15 mouse cellular contexts compared by ENCODE assay signal in genomic region chr2:79428022-79428421, GRCm38 (mm10). TPM values are rescaled to one million over a fixed set of nuclear protein-coding genes. Genes with fewer than 3 reads are reported as not detected.
DNase-seq lines count a peak whose midpoint lies in the region; ATAC-seq and TF ChIP-seq lines count a peak whose summit lies in the region.
"Had no signal": no experiment of that assay in that cellular context is flagged by ENCODE, and none has a peak within 500 bp of the region (broad histone marks: within the 10 kb centered on the region; RNA-seq: fewer than 3 reads in every experiment).

No protein-coding gene starts in this region.

- H3K36me3 ChIP-seq in heart, embryonic 10.5 days: no peaks in the 10 kb centered on the region
- H3K36me3 ChIP-seq in embryonic facial prominence, embryonic 11.5 days (replicated peaks; ENCODE audit: control insufficient read depth, insufficient read depth, low read depth, low read length): no peaks in the 10 kb centered on the region
- H3K36me3 ChIP-seq in limb, embryonic 12.5 days: no peaks in the 10 kb centered on the region
- H3K36me3 ChIP-seq in thymus, adult 2 months (ENCODE audit: control insufficient read depth, insufficient read depth, low read length): no peaks in the 10 kb centered on the region

- no peaks in the 10 kb centered on the region for H3K9me3 ChIP-seq in heart, embryonic 10.5 days
- no peaks in the 10 kb centered on the region for H3K9me3 ChIP-seq in embryonic facial prominence, embryonic 11.5 days (replicated peaks; ENCODE audit: control insufficient read depth, low read length)
- H3K9me3 ChIP-seq in limb, embryonic 12.5 days: peaks cover 4% of the 10 kb centered on the region; the same call in 1 of the 2 replicates

- H3K4me1 ChIP-seq in heart, embryonic 10.5 days: peaks cover 6% of the 10 kb centered on the region
- no peaks in the 10 kb centered on the region for H3K4me1 ChIP-seq in embryonic facial prominence, embryonic 11.5 days (ENCODE audit: control insufficient read depth, insufficient read depth, low read length)
- peaks cover 21% of the 10 kb centered on the region for H3K4me1 ChIP-seq in limb, embryonic 12.5 days (replicated peaks)
- H3K4me1 ChIP-seq in thymus, adult 2 months (replicated peaks; ENCODE audit: control insufficient read depth, insufficient read depth, low read length): no peaks in the 10 kb centered on the region

- no peak overlapping the region for H3K9ac ChIP-seq in embryonic facial prominence, embryonic 11.5 days (replicated peaks; ENCODE audit: low read length)
- H3K9ac ChIP-seq in limb, embryonic 12.5 days (replicated peaks): no peak overlapping the region

- H3K4me3 ChIP-seq in heart, embryonic 10.5 days: peak overlapping the region; percentile 71
- H3K4me3 ChIP-seq in layer of hippocampus, adult 2 months: peak overlapping the region; percentile 56
- H3K4me3 ChIP-seq in embryonic facial prominence, embryonic 11.5 days (ENCODE audit: low read depth, low read length): no peak overlapping the region
- peak overlapping the region; percentile 51; the same call in 1 of the 2 replicates for H3K4me3 ChIP-seq in limb, embryonic 12.5 days (replicated peaks)
- no peak overlapping the region for H3K4me3 ChIP-seq in thymus, adult 2 months (ENCODE audit: control insufficient read depth, insufficient read depth, low read length)

- H3K4me2 ChIP-seq in embryonic facial prominence, embryonic 11.5 days (ENCODE audit: low read depth, low read length): no peak overlapping the region
- H3K4me2 ChIP-seq in limb, embryonic 12.5 days: peak overlapping the region; percentile 94

- DNase-seq in heart, embryonic 10.5 days (ENCODE audit: low spot score): no peak
- no peak for DNase-seq in heart, postnatal 10 days
- DNase-seq in layer of hippocampus, adult 2 months (ENCODE audit: low spot score in 2 of 2): no peak
- DNase-seq in layer of hippocampus, postnatal 14 days (ENCODE audit: low spot score in 2 of 2): no peak
- peak; percentile 86 for DNase-seq in embryonic facial prominence, embryonic 11.5 days (ENCODE audit: low spot score)
- DNase-seq in natural killer cell, adult 2 months (ENCODE audit: low spot score in 2 of 2): no peak
- DNase-seq in thymus, adult 2 months: no peak
- DNase-seq: forebrain, postnatal 0 days; kidney, adult 11 months; spleen, adult 18-20 months had no signal

- no peak for TF ChIP-seq CTCF in layer of hippocampus, adult 2 months (conservative IDR thresholded peaks at IDR 0.05)
- no peak for TF ChIP-seq CTCF in thymus, adult 2 months (IDR thresholded peaks at IDR 0.05; ENCODE audit: borderline replicate concordance, control insufficient read depth, extremely low read depth, insufficient read depth, low read length, poor library complexity)

- intact Hi-C loops in heart, postnatal 10 days (cut with DNase I): no loop called here

- no peak overlapping the region for H3K27ac ChIP-seq in heart, embryonic 10.5 days
- no peak overlapping the region for H3K27ac ChIP-seq in layer of hippocampus, adult 2 months
- no peak overlapping the region for H3K27ac ChIP-seq in embryonic facial prominence, embryonic 11.5 days (replicated peaks; ENCODE audit: low read depth, low read length)
- no peak overlapping the region for H3K27ac ChIP-seq in limb, embryonic 12.5 days
- no peak overlapping the region for H3K27ac ChIP-seq in thymus, adult 2 months (ENCODE audit: control insufficient read depth, insufficient read depth, low read length)

- ATAC-seq in embryonic facial prominence, embryonic 11.5 days (replicated peaks; ENCODE audit: insufficient number of reproducible peaks, low FRiP score, low TSS enrichment, low read depth): no peak
- peak; percentile 71; the same call in 1 of the 2 replicates for ATAC-seq in limb, embryonic 12.5 days (ENCODE audit: insufficient number of reproducible peaks, insufficient read depth, low FRiP score, low TSS enrichment, low read depth)

- TF ChIP-seq POLR2A in thymus, adult 2 months (IDR thresholded peaks at IDR 0.05; ENCODE audit: control insufficient read depth, extremely low read depth, insufficient read depth, low read length, poor library complexity): no peak

- WGBS in heart, embryonic 10.5 days: 34% methylated on average over 6 of the region's 6 CpGs
- 18% methylated on average over 6 of the region's 6 CpGs for WGBS in embryonic facial prominence, embryonic 11.5 days
- 9% methylated on average over 6 of the region's 6 CpGs for WGBS in limb, embryonic 12.5 days
- WGBS in thymus, adult 2 months: 39% methylated on average over 6 of the region's 6 CpGs

- peaks cover 14% of the 10 kb centered on the region for H3K27me3 ChIP-seq in heart, embryonic 10.5 days (ENCODE audit: insufficient read depth, poor library complexity, severe bottlenecking)
- no peaks in the 10 kb centered on the region for H3K27me3 ChIP-seq in embryonic facial prominence, embryonic 11.5 days (ENCODE audit: control insufficient read depth, insufficient read depth, low read length)
- peaks cover 14% of the 10 kb centered on the region for H3K27me3 ChIP-seq in limb, embryonic 12.5 days
- peaks cover 5% of the 10 kb centered on the region; the same call in 1 of the 2 replicates for H3K27me3 ChIP-seq in thymus, adult 2 months (ENCODE audit: control insufficient read depth, insufficient read depth, low read length)

RNA-seq across cellular contexts. Expression of gene Neurod1, which starts 28.5 kb away (rescaled TPM):
- 0.25 and 0.57 TPM in 2 replicates for polyA plus RNA-seq in heart, embryonic 10.5 days (2016; fragmentation: Nextera tagmentation; extraction: Ambion mirVana)
- not detected for total RNA-seq in heart, postnatal 10 days (2021)
- total RNA-seq in layer of hippocampus, adult 2 months (2021): 10 to 100 TPM; 32.7 to 33.1 TPM
- total RNA-seq in layer of hippocampus, postnatal 14 days (2021): 10 to 100 TPM; 48.6 to 56.0 TPM
- 23.6 and 28.1 TPM in 2 replicates for polyA plus RNA-seq in embryonic facial prominence, embryonic 11.5 days (2014; fragmentation: Nextera tagmentation; extraction: Ambion mirVana)
- polyA plus RNA-seq in limb, embryonic 12.5 days (2016; fragmentation: Nextera tagmentation; extraction: Ambion mirVana): 0.34 TPM in 1 of 2 replicates, not detected in the other
- polyA plus RNA-seq in thymus, adult 2 months (2012; rRNA removed): not detected in 2 replicates
- total RNA-seq: adrenal gland, adult 18-20 months had no signal
- polyA plus RNA-seq: gonadal fat pad, adult 2 months; lung, adult 2 months; thymus, postnatal 0 days had no signal

RNA-seq across cellular contexts. Expression of gene Cerkl, which starts 28.6 kb away (rescaled TPM):
- polyA plus RNA-seq in heart, embryonic 10.5 days (2016; fragmentation: Nextera tagmentation; extraction: Ambion mirVana): 0.15 and 1.5 TPM in 2 replicates
- 1 to 10 TPM; 1.2 to 1.5 TPM for total RNA-seq in heart, postnatal 10 days (2021)
- 10 to 100 TPM in 1 of 2 experiments, 1 to 10 TPM in 1; 7.0 to 10.4 TPM for total RNA-seq in layer of hippocampus, adult 2 months (2021)
- total RNA-seq in layer of hippocampus, postnatal 14 days (2021): 1 to 10 TPM; 6.3 to 6.6 TPM
- polyA plus RNA-seq in embryonic facial prominence, embryonic 11.5 days (2014; fragmentation: Nextera tagmentation; extraction: Ambion mirVana): 2.5 and 2.8 TPM in 2 replicates
- polyA plus RNA-seq in limb, embryonic 12.5 days (2016; fragmentation: Nextera tagmentation; extraction: Ambion mirVana): 1.0 and 1.1 TPM in 2 replicates
- 1.3 and 1.6 TPM in 2 replicates for polyA plus RNA-seq in thymus, adult 2 months (2012; rRNA removed)

Comparison
In these comparisons a context has a peak if more than half of its experiments do, and no peak if none do; other contexts are left out.
1. H3K4me3 ChIP-seq: peak in heart, embryonic 10.5 days (single experiment), layer of hippocampus, adult 2 months (single experiment) and limb, embryonic 12.5 days (single experiment); none in embryonic facial prominence, embryonic 11.5 days (single experiment) and thymus, adult 2 months (single experiment).
2. RNA of gene Neurod1, which starts 28.5 kb away (polyA plus RNA-seq): 23.6 to 28.1 TPM in embryonic facial prominence, embryonic 11.5 days; 0.25 to 0.57 TPM in heart, embryonic 10.5 days, 0.34 TPM in limb, embryonic 12.5 days and not detected in thymus, adult 2 months; every median in the first group is over 10 times any median in the second.